Mouse (Mus musculus) heart, embryonic 16.5 days (tissue): ENCODE data around the gene Nmnat1. TPM values are rescaled to one million over a fixed set of nuclear protein-coding genes. Genes with fewer than 3 reads are reported as not detected.
"Not testable (repeated sequence)": the region's sequence is repeated elsewhere in the genome, so short reads cannot be mapped to it uniquely, and the experiment has no call there.

Experiments
- ATAC-seq: fragments of 200-750 bp; cut with Nextera tagmentation; replicated peaks from 2 replicates; pipeline ENCODE4 v1.8.0; 2017; ENCODE audit warnings: moderate number of reproducible peaks; ENCODE audit not compliant: insufficient read depth, low FRiP score; ENCODE audit errors: extremely low read depth
- H3K27ac ChIP-seq: fragments of 300-500 bp; sonication (generic); 2 replicates; pipeline ENCODE4 v1.5.1; 2014; ENCODE audit warnings: mild to moderate bottlenecking, low read length, control low read depth, moderate library complexity
- H3K27me3 ChIP-seq: fragments of 300-500 bp; sonication (generic); 2 replicates; pipeline ENCODE4 v1.6.1; 2014; ENCODE audit warnings: low read length, mixed read lengths; ENCODE audit not compliant: control insufficient read depth, insufficient read depth
- H3K36me3 ChIP-seq: fragments of 300-500 bp; sonication (generic); 2 replicates; pipeline ENCODE4 v1.6.1; 2014; ENCODE audit not compliant: control insufficient read depth, insufficient read depth
- H3K4me1 ChIP-seq: fragments of 300-500 bp; sonication (generic); 2 replicates; pipeline ENCODE4 v1.6.1; 2014; ENCODE audit warnings: low read length, mixed read lengths; ENCODE audit not compliant: control insufficient read depth, insufficient read depth
- H3K4me2 ChIP-seq: fragments of 300-500 bp; sonication (generic); 2 replicates; pipeline ENCODE4 v1.6.1; 2014; ENCODE audit warnings: low read depth, mild to moderate bottlenecking, control low read depth, low read length
- H3K4me3 ChIP-seq: fragments of 300-500 bp; sonication (generic); 2 replicates; pipeline ENCODE4 v1.5.1; 2014; ENCODE audit warnings: mild to moderate bottlenecking, control low read depth, low read length
- H3K9ac ChIP-seq: fragments of 300-500 bp; sonication (generic); 2 replicates; pipeline ENCODE4 v1.6.1; 2014; ENCODE audit warnings: low read length, control low read depth
- H3K9me3 ChIP-seq: fragments of 300-500 bp; sonication (generic); replicated peaks from 2 replicates; pipeline ENCODE4 v1.6.1; 2016; ENCODE audit warnings: low read length; ENCODE audit not compliant: control insufficient read depth
- WGBS: fragments of 180-500 bp; shearing (Covaris S2); extraction: QIAGEN DNeasy Blood & Tissue Kit; methylation state at CpG from one replicate; pipeline ENCODE4 v1.1.7; 2014; 5-methylcytosine and 5-hydroxymethylcytosine counted together
- polyA plus RNA-seq: library from polyadenylated mRNA; unstranded; fragments of >200 nt; fragmentation: Nextera tagmentation; extraction: Ambion mirVana; gene quantifications from 2 replicates; pipeline ENCODE4 v1.2.1, GENCODE M21; 2015

Nmnat1 gene
- polyA plus RNA-seq, 1 experiment from 2014 or later, result 15.8 TPM

GRCm38 (mm10) chr4:149477078-149477477 lies 7.9 kb downstream of the Nmnat1 start, which contains the start of gene Tmem274:
Gene Tmem274 (plus strand): TSS chr4:149477378.
- Histone ChIP-seq H3K36me3 (peaks cover 13% of the 10 kb centered on the region), H3K9me3 (no peaks in the 10 kb centered on the region), H3K27ac (no peak within 1 kb of the TSS), H3K4me2 (no peak within 1 kb of the TSS), H3K27me3 (no peaks in the 10 kb centered on the region), H3K9ac (no peak within 1 kb of the TSS), H3K4me1 (no peaks in the 10 kb centered on the region), H3K4me3 (no peak within 1 kb of the TSS)
- WGBS, result 89% methylated on average over 11 of the region's 11 CpGs
- ATAC-seq, result no peak

GRCm38 (mm10) chr4:149475096-149475495 lies 9.9 kb downstream of the Nmnat1 start:
- no peak overlapping the region for H3K27ac ChIP-seq
- no peak overlapping the region for H3K4me3 ChIP-seq
- ATAC-seq, result no peak
- H3K4me2 ChIP-seq, result no peak overlapping the region
- 0 out of 2 replicates have a peak, but pooled peaks cover 2% of the 10 kb centered on the region for H3K4me1 ChIP-seq
- no peak overlapping the region for H3K9ac ChIP-seq
- no peaks in the 10 kb centered on the region for H3K27me3 ChIP-seq
- peaks cover 13% of the 10 kb centered on the region for H3K36me3 ChIP-seq
- no peaks in the 10 kb centered on the region for H3K9me3 ChIP-seq
- WGBS, result 57% methylated on average over 7 of the region's 7 CpGs

- peaks cover 26% of the 10 kb centered on the region for H3K36me3 ChIP-seq
- no peak overlapping the region for H3K9ac ChIP-seq
- no peak overlapping the region for H3K27ac ChIP-seq
- 91% methylated on average over 3 of the region's 3 CpGs for WGBS
- H3K9me3 ChIP-seq, result no peaks in the 10 kb centered on the region
- H3K4me1 ChIP-seq, result 0 out of 2 replicates have a peak, but pooled peaks cover 2% of the 10 kb centered on the region
- H3K4me2 ChIP-seq, result no peak overlapping the region
- no peak overlapping the region for H3K4me3 ChIP-seq
- H3K27me3 ChIP-seq, result no peaks in the 10 kb centered on the region
- ATAC-seq, result peak; percentile 49; the same call in 1 of the 2 replicates
Measured at GRCm38 (mm10) chr4:149469557-149469956, 15.4 kb downstream of the Nmnat1 start.

DNA sequence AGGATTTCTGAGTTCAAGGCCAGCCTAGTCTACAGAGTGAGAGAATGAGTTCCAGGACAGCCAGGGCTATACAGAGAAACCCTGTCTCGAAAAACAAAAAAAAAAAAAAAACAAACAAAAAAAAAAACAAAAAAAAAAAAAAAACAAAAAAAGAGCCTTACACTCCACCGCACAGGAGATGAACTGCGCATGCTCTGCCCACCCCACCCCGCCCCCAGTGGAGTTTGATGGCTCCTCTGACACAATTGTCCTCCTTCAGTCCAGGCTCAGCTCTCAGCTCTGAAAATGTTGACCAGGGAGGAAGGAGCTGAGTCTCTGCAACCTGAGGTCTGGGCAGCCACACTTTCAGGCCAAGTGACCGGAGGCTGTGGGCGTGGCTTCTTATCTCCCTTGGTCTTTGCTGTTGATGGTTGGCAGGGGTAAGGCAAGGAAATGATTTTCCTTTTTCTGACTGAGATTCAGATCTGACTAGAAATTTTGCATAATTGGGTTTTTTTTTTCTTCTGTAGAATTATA lies 21.5 kb downstream of the Nmnat1 start:
- peaks cover 5% of the 10 kb centered on the region for H3K4me1 ChIP-seq
- peaks cover 8% of the 10 kb centered on the region for H3K36me3 ChIP-seq
- H3K4me3 ChIP-seq, result no peak overlapping the region
- no peak overlapping the region for H3K4me2 ChIP-seq
- no peak overlapping the region for H3K27ac ChIP-seq
- no peak for ATAC-seq
- no peaks in the 10 kb centered on the region for H3K9me3 ChIP-seq
- H3K9ac ChIP-seq, result no peak overlapping the region
- 58% methylated on average over 6 of the region's 6 CpGs for WGBS
- H3K27me3 ChIP-seq, result no peaks in the 10 kb centered on the region

DNA sequence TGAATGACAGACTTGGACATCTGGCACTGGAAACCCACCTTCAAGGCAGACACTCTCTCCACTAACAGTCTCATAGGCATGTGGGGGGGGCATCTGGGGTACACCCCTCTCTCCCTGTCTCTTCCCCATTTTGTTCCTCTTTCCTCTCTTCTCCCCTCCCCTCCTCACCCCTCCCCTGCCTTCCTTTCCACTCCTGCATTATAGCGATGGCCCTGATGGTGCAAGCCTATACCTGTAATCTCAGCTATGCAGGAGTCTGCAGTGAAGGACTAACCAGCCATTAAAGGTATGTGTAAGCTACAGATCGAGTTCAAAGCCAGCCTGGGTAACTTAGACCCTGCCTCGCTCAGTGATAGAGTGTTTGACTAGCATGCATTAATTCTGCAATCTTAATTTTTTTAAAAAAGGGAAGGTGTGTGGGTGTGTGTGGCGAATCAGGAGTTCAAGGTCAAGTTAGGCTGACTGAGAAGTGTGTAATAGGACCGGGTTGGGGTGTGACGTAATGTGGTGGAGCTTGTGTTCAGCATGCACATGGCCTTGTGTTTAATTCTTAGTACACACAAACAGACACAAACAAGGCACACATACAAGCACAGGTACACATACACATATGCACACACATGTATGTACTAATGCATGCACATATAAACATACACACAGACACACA lies 22.6 kb downstream of the Nmnat1 start:
- no peak overlapping the region for H3K27ac ChIP-seq
- ATAC-seq, result no peak
- H3K9ac ChIP-seq, result no peak overlapping the region

GRCm38 (mm10) chr4:149461579-149462304 lies 23.3 kb downstream of the Nmnat1 start:
- no peaks in the 10 kb centered on the region for H3K9me3 ChIP-seq
- no peaks in the 10 kb centered on the region for H3K27me3 ChIP-seq
- H3K27ac ChIP-seq, result no peak overlapping the region
- 51% methylated on average over 7 of the region's 7 CpGs for WGBS
- no peak overlapping the region for H3K4me3 ChIP-seq
- H3K36me3 ChIP-seq, result no peaks in the 10 kb centered on the region
- ATAC-seq, result no peak
- no peak overlapping the region for H3K4me2 ChIP-seq
- H3K9ac ChIP-seq, result no peak overlapping the region
- peaks cover 10% of the 10 kb centered on the region for H3K4me1 ChIP-seq

More for the DNA sequence above, 22.6 kb downstream of the Nmnat1 start:
- peaks cover 10% of the 10 kb centered on the region for H3K4me1 ChIP-seq
- H3K27me3 ChIP-seq, result no peaks in the 10 kb centered on the region
- H3K4me3 ChIP-seq, result no peak overlapping the region
- peaks cover 2% of the 10 kb centered on the region; the same call in 1 of the 2 replicates for H3K36me3 ChIP-seq
- no peaks in the 10 kb centered on the region for H3K9me3 ChIP-seq
- 70% methylated on average over 6 of the region's 6 CpGs for WGBS
- no peak overlapping the region for H3K4me2 ChIP-seq

DNA sequence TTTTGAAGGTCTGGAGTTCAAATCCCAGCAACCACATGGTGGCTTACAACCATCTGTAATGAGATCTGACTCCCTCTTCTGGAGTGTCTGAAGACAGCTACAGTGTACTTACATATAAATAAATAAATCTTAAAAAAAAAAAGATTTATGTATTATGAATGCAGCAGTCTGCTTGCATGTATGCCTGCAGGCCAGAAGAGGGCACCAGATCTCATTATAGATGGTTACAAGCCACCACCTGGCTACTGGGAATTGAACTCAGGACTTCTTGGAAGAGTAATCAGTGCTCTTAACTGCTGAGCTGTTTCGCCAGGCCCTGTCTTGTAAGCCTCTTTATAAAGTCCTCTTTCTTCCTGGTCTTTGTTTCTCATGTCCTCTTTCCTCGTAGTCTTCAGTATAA lies 24.5 kb downstream of the Nmnat1 start:
- H3K9me3 ChIP-seq, H3K4me2 ChIP-seq, H3K9ac ChIP-seq, H3K4me3 ChIP-seq, H3K27ac ChIP-seq, H3K27me3 ChIP-seq, ATAC-seq, H3K36me3 ChIP-seq: not testable (repeated sequence)
- peaks cover 10% of the 10 kb centered on the region for H3K4me1 ChIP-seq
- WGBS, result 94% methylated on average over 2 of the region's 2 CpGs

- H3K27me3 ChIP-seq, result no peaks in the 10 kb centered on the region
- WGBS, result 72% methylated on average over 1 of the region's 1 CpGs
- H3K9me3 ChIP-seq, result no peaks in the 10 kb centered on the region
- H3K36me3 ChIP-seq, result no peaks in the 10 kb centered on the region
- no peak for ATAC-seq
- H3K4me1 ChIP-seq, result peaks cover 10% of the 10 kb centered on the region
- no peak overlapping the region for H3K4me3 ChIP-seq
- H3K27ac ChIP-seq, result no peak overlapping the region
- no peak overlapping the region for H3K9ac ChIP-seq
- no peak overlapping the region for H3K4me2 ChIP-seq
Measured at GRCm38 (mm10) chr4:149459425-149459824, 25.6 kb downstream of the Nmnat1 start.

GRCm38 (mm10) chr4:149458526-149458925 lies 26.5 kb downstream of the Nmnat1 start:
- H3K36me3 ChIP-seq, result no peaks in the 10 kb centered on the region
- H3K9me3 ChIP-seq, result no peaks in the 10 kb centered on the region
- H3K4me1 ChIP-seq, result peaks cover 10% of the 10 kb centered on the region
- H3K27ac ChIP-seq, result no peak overlapping the region; the same call in 1 of the 2 replicates
- no peak overlapping the region for H3K4me3 ChIP-seq
- WGBS, result 63% methylated on average over 5 of the region's 5 CpGs
- no peaks in the 10 kb centered on the region for H3K27me3 ChIP-seq
- no peak overlapping the region for H3K9ac ChIP-seq
- H3K4me2 ChIP-seq, result no peak overlapping the region
- ATAC-seq, result no peak
